Comparison of ENCODE assay signal across 9 mouse cellular contexts in the genomic region with DNA sequence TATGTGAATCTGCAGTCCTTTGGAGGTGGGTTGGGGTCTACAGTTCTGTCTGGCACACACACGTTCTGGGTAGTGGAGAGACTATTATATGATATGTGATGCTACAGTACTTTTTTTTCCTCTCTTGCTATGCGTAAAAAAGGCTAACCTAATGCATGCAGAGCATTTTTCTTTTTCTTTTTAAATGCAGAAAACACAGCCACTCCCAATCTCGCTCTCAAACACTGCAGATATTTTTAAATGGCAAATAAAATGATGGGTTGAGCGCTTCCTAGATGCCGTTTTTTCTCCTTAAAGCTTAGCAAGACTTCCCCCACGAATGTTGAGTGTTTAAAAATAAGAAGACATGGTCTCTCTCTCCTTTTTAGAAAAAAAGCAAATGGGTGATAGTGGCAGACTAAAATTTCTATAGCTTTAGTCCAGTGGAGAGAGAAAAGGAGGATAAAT. TPM values are rescaled to one million over a fixed set of nuclear protein-coding genes. Genes with fewer than 3 reads are reported as not detected.
A peak's percentile ranks its signal among the peaks of the same experiment; 100 is the strongest.
DNase-seq lines count a peak whose midpoint lies in the region; ATAC-seq and TF ChIP-seq lines count a peak whose summit lies in the region.
"Had no signal": no experiment of that assay in that cellular context is flagged by ENCODE, and none has a peak within 500 bp of the region (broad histone marks: within the 10 kb centered on the region; RNA-seq: fewer than 3 reads in every experiment).

No protein-coding gene starts in this region.

- no peaks in the 10 kb centered on the region for H3K9me3 ChIP-seq in heart, embryonic 14.5 days (ENCODE audit: control insufficient read depth, low read length)
- H3K9me3 ChIP-seq in CH12.LX (replicated peaks; ENCODE audit: low read length): no peaks in the 10 kb centered on the region
- H3K9me3 ChIP-seq in forebrain, embryonic 12.5 days: no peaks in the 10 kb centered on the region
- H3K9me3 ChIP-seq in liver, embryonic 13.5 days (replicated peaks): no peaks in the 10 kb centered on the region

- dilution Hi-C loops in CH12.LX (cut with MboI; ENCODE audit: extremely low pct_ligation_motif_present, extremely low pct_unique_long_range_greater_than_20kb, low sequenced_read_pairs): no loop called here

- peak overlapping the region; percentile 87 for H3K4me2 ChIP-seq in heart, embryonic 14.5 days (ENCODE audit: low read length)
- peak overlapping the region; percentile 98 for H3K4me2 ChIP-seq in CH12.LX (ENCODE audit: insufficient read depth, low read depth, poor library complexity, severe bottlenecking)
- peak overlapping the region; percentile 89 for H3K4me2 ChIP-seq in forebrain, embryonic 12.5 days
- peak overlapping the region; percentile 100 for H3K4me2 ChIP-seq in liver, embryonic 13.5 days

- no peak for ATAC-seq in heart, embryonic 14.5 days (ENCODE audit: insufficient number of reproducible peaks, insufficient read depth, low FRiP score, low read depth)
- ATAC-seq in forebrain, embryonic 12.5 days (ENCODE audit: low FRiP score): no peak
- no peak for ATAC-seq in liver, embryonic 13.5 days (ENCODE audit: low read depth)
- ATAC-seq: Patski had no signal

- no peaks in the 10 kb centered on the region for H3K27me3 ChIP-seq in heart, embryonic 14.5 days (ENCODE audit: control insufficient read depth, insufficient read depth, low read length)
- peaks cover 2% of the 10 kb centered on the region for H3K27me3 ChIP-seq in CH12.LX (replicated peaks)
- peaks cover 21% of the 10 kb centered on the region for H3K27me3 ChIP-seq in forebrain, embryonic 12.5 days
- peaks cover 11% of the 10 kb centered on the region for H3K27me3 ChIP-seq in liver, embryonic 13.5 days

- peak overlapping the region; percentile 88 for H3K9ac ChIP-seq in heart, embryonic 14.5 days (ENCODE audit: low read length)
- H3K9ac ChIP-seq in CH12.LX (ENCODE audit: insufficient read depth, low read depth): peak overlapping the region; percentile 12; the same call in 1 of the 2 replicates
- peak overlapping the region; percentile 40 for H3K9ac ChIP-seq in forebrain, embryonic 12.5 days
- H3K9ac ChIP-seq in liver, embryonic 13.5 days: peak overlapping the region; percentile 74

- no peak for TF ChIP-seq CTCF in CH12.LX (conservative IDR thresholded peaks at IDR 0.05 in 1 of 2, IDR thresholded peaks at IDR 0.05 in 1 of 2; ENCODE audit: low read depth in 2 of 2, low read length in 2 of 2)

- no peak for TF ChIP-seq POLR2A in CH12.LX (IDR thresholded peaks at IDR 0.05; ENCODE audit: low read depth, low read length)

- peaks cover 0 to 9% of the 10 kb centered on the region in 2 experiments; a peak in 2 of 4 replicates for H3K4me1 ChIP-seq in heart, embryonic 14.5 days (ENCODE audit: control insufficient read depth in 2 of 2, insufficient read depth in 2 of 2, low read length in 2 of 2)
- peaks cover 5 to 35% of the 10 kb centered on the region in 2 experiments for H3K4me1 ChIP-seq in CH12.LX (ENCODE audit: control insufficient read depth in 1 of 2, insufficient read depth in 2 of 2)
- H3K4me1 ChIP-seq in forebrain, embryonic 12.5 days: peaks cover 48% of the 10 kb centered on the region
- H3K4me1 ChIP-seq in liver, embryonic 13.5 days (replicated peaks): peaks cover 40% of the 10 kb centered on the region

- peak overlapping the region; percentile 60 to 74 for H3K4me3 ChIP-seq in heart, embryonic 14.5 days (ENCODE audit: control insufficient read depth in 1 of 2, insufficient read depth in 1 of 2, low read depth in 1 of 2, low read length in 2 of 2)
- peak overlapping the region in 2 of 3 experiments; percentile 17 to 67 for H3K4me3 ChIP-seq in CH12.LX (replicated peaks in 1 of 3; ENCODE audit: low read depth in 2 of 3, low read length in 2 of 3, poor library complexity in 1 of 3)
- peak overlapping the region; percentile 90 for H3K4me3 ChIP-seq in forebrain, embryonic 12.5 days (replicated peaks)
- H3K4me3 ChIP-seq in liver, embryonic 13.5 days (replicated peaks): peak overlapping the region; percentile 92

- H3K36me3 ChIP-seq in heart, embryonic 14.5 days (ENCODE audit: control insufficient read depth, insufficient read depth, low read length): no peaks in the 10 kb centered on the region
- H3K36me3 ChIP-seq in CH12.LX (replicated peaks in 1 of 2; ENCODE audit: control insufficient read depth in 1 of 2, insufficient read depth in 1 of 2, low read length in 1 of 2): no peaks in the 10 kb centered on the region
- no peaks in the 10 kb centered on the region for H3K36me3 ChIP-seq in forebrain, embryonic 12.5 days (replicated peaks)
- H3K36me3 ChIP-seq in liver, embryonic 13.5 days: no peaks in the 10 kb centered on the region

- in situ Hi-C loops in CH12.LX (cut with MboI; ENCODE audit: low pct_ligation_motif_present, low pct_unique_long_range_greater_than_20kb, low sequenced_read_pairs): no loop called here

- WGBS in heart, embryonic 14.5 days: 2% methylated on average over 6 of the region's 6 CpGs
- 5% methylated on average over 6 of the region's 6 CpGs for WGBS in forebrain, embryonic 12.5 days
- WGBS in liver, embryonic 13.5 days (ENCODE audit: insufficient replicate concordance): 3% methylated on average over 6 of the region's 6 CpGs

- TF ChIP-seq RAD21 in CH12.LX (IDR thresholded peaks at IDR 0.05; ENCODE audit: low read depth, low read length): no peak

- DNase-seq in heart, adult 18-20 months: no peak
- no peak for DNase-seq in CH12.LX (ENCODE audit: extremely low read depth)
- no peak for DNase-seq in liver, embryonic 13.5 days
- no peak for DNase-seq in adrenal gland, postnatal 10 days
- DNase-seq in kidney, postnatal 36 days: no peak
- no peak for DNase-seq in ovary, postnatal 36 days (ENCODE audit: low spot score)

- peak overlapping the region; percentile 91 to 97 for H3K27ac ChIP-seq in heart, embryonic 14.5 days (replicated peaks in 1 of 2; ENCODE audit: control insufficient read depth in 1 of 2, insufficient read depth in 1 of 2, low read depth in 2 of 2, low read length in 2 of 2)
- no peak overlapping the region for H3K27ac ChIP-seq in CH12.LX (ENCODE audit: insufficient read depth, low read depth)
- no peak overlapping the region for H3K27ac ChIP-seq in forebrain, embryonic 12.5 days
- H3K27ac ChIP-seq in liver, embryonic 13.5 days: peak overlapping the region; percentile 82

- H3K79me2 ChIP-seq in CH12.LX (replicated peaks; ENCODE audit: control insufficient read depth, extremely low read depth, insufficient read depth, poor library complexity, severe bottlenecking): no peaks in the 10 kb centered on the region

- no peak for TF ChIP-seq EP300 in CH12.LX (IDR thresholded peaks at IDR 0.05; ENCODE audit: low read length)

TF ChIP-seq in CH12.LX, 34 proteins besides CTCF, POLR2A, EP300 and RAD21:
- TF ChIP-seq USF2 (conservative IDR thresholded peaks at IDR 0.05; ENCODE audit: low read depth, low read length) (no peak), JUND (conservative IDR thresholded peaks at IDR 0.05; ENCODE audit: low read depth, low read length) (no peak), MXI1 (IDR thresholded peaks at IDR 0.05; ENCODE audit: low read depth, low read length) (no peak), PAX5 (IDR thresholded peaks at IDR 0.05; ENCODE audit: low read length) (no peak), MEF2A (IDR thresholded peaks at IDR 0.05; ENCODE audit: borderline replicate concordance, low read depth, low read length) (no peak), BHLHE40 (IDR thresholded peaks at IDR 0.05; ENCODE audit: low read depth, low read length) (no peak), IRF4 (IDR thresholded peaks at IDR 0.05; ENCODE audit: low read depth, low read length) (no peak), TCF12 (IDR thresholded peaks at IDR 0.05; ENCODE audit: low read depth, low read length) (no peak), ELF1 (IDR thresholded peaks at IDR 0.05; ENCODE audit: low read depth, low read length) (no peak), ZKSCAN1 (IDR thresholded peaks at IDR 0.05; ENCODE audit: borderline replicate concordance, low read depth, low read length) (no peak)

RNA-seq across cellular contexts. Expression of a gene that starts 0.6 kb away (rescaled TPM):
- 129 and 134 TPM in 2 replicates for polyA plus RNA-seq in heart, embryonic 14.5 days (2014; fragmentation: Nextera tagmentation; extraction: Ambion mirVana)
- total RNA-seq in heart, adult 18-20 months (2021): 10 to 100 TPM; 44.3 to 52.5 TPM
- total RNA-seq in CH12.LX (2012; rRNA removed) (11.2 and 16.4 TPM in 2 replicates), CH12.LX (2014; rRNA removed) (16.3 and 16.9 TPM in 2 replicates)
- 16.2 and 18.4 TPM in 2 replicates for polyA plus RNA-seq in CH12.LX (2012; ENCODE audit: insufficient read length, low read depth)
- polyA plus RNA-seq in forebrain, embryonic 12.5 days (2016; fragmentation: Nextera tagmentation; extraction: Ambion mirVana): 48.5 and 51.2 TPM in 2 replicates
- polyA plus RNA-seq in liver, embryonic 13.5 days (2015; fragmentation: Nextera tagmentation; extraction: Ambion mirVana): 29.5 and 34.7 TPM in 2 replicates
- 10 to 100 TPM; 77.6 to 89.0 TPM for total RNA-seq in adrenal gland, postnatal 10 days (2021)

Comparison
In these comparisons a context has a peak if more than half of its experiments do, and no peak if none do; other contexts are left out.
1. H3K27ac ChIP-seq: peak in heart, embryonic 14.5 days (2 of 2) and liver, embryonic 13.5 days (single experiment); none in CH12.LX (single experiment) and forebrain, embryonic 12.5 days (single experiment).
2. H3K4me3 ChIP-seq: peak in every context shown above with its lines; median percentile 92 in liver, embryonic 13.5 days; 90 in forebrain, embryonic 12.5 days; 67 in heart, embryonic 14.5 days; 42 in CH12.LX.
3. H3K9ac ChIP-seq: peak in every context shown above with its lines; median percentile 88 in heart, embryonic 14.5 days; 74 in liver, embryonic 13.5 days; 40 in forebrain, embryonic 12.5 days; 12 in CH12.LX.
4. Peak in every context shown above with its lines, with median percentiles within 50 percentile points of each other: H3K4me2 ChIP-seq.